Mouse (Mus musculus) heart, embryonic 16.5 days (tissue): ENCODE data around the gene Cldn16. TPM values are rescaled to one million over a fixed set of nuclear protein-coding genes. Genes with fewer than 3 reads are reported as not detected.

Experiments used
- ATAC-seq: fragments of 200-750 bp; cut with Nextera tagmentation; replicated peaks from 2 replicates; pipeline ENCODE4 v1.8.0; 2017; ENCODE audit warnings: moderate number of reproducible peaks; ENCODE audit not compliant: insufficient read depth, low FRiP score; ENCODE audit errors: extremely low read depth
- H3K27ac ChIP-seq: fragments of 300-500 bp; sonication (generic); 2 replicates; pipeline ENCODE4 v1.5.1; 2014; ENCODE audit warnings: mild to moderate bottlenecking, low read length, control low read depth, moderate library complexity
- H3K27me3 ChIP-seq: fragments of 300-500 bp; sonication (generic); 2 replicates; pipeline ENCODE4 v1.6.1; 2014; ENCODE audit warnings: low read length, mixed read lengths; ENCODE audit not compliant: control insufficient read depth, insufficient read depth
- H3K36me3 ChIP-seq: fragments of 300-500 bp; sonication (generic); 2 replicates; pipeline ENCODE4 v1.6.1; 2014; ENCODE audit not compliant: control insufficient read depth, insufficient read depth
- H3K4me1 ChIP-seq: fragments of 300-500 bp; sonication (generic); 2 replicates; pipeline ENCODE4 v1.6.1; 2014; ENCODE audit warnings: low read length, mixed read lengths; ENCODE audit not compliant: control insufficient read depth, insufficient read depth
- H3K4me2 ChIP-seq: fragments of 300-500 bp; sonication (generic); 2 replicates; pipeline ENCODE4 v1.6.1; 2014; ENCODE audit warnings: low read depth, mild to moderate bottlenecking, control low read depth, low read length
- H3K4me3 ChIP-seq: fragments of 300-500 bp; sonication (generic); 2 replicates; pipeline ENCODE4 v1.5.1; 2014; ENCODE audit warnings: mild to moderate bottlenecking, control low read depth, low read length
- H3K9ac ChIP-seq: fragments of 300-500 bp; sonication (generic); 2 replicates; pipeline ENCODE4 v1.6.1; 2014; ENCODE audit warnings: low read length, control low read depth
- H3K9me3 ChIP-seq: fragments of 300-500 bp; sonication (generic); replicated peaks from 2 replicates; pipeline ENCODE4 v1.6.1; 2016; ENCODE audit warnings: low read length; ENCODE audit not compliant: control insufficient read depth
- WGBS: fragments of 180-500 bp; shearing (Covaris S2); extraction: QIAGEN DNeasy Blood & Tissue Kit; methylation state at CpG from one replicate; pipeline ENCODE4 v1.1.7; 2014; 5-methylcytosine and 5-hydroxymethylcytosine counted together
- polyA plus RNA-seq: library from polyadenylated mRNA; unstranded; fragments of >200 nt; fragmentation: Nextera tagmentation; extraction: Ambion mirVana; gene quantifications from 2 replicates; pipeline ENCODE4 v1.2.1, GENCODE M21; 2015

The Cldn16 gene
- polyA plus RNA-seq, 1 experiment from 2014 or later, result not detected

DNA sequence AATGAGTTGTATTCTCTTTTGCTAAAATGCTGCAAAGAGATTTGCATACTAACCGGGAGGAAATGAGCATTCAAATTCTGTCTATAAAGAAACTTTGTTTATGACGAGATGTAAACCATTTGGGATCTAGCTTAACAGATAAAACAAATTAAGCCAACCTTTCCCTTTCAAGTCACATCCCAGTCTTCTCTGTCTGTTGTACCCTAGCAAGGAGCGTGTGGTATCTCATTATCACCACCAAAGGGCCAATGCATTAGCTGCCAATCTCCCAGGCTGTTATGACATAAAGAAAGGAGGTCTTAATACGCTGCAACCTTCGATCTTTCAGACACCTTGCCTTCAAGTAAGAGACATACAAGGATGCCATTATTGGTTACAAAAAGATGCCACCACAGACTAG lies 62.9 kb downstream of the Cldn16 start:
- H3K4me3 ChIP-seq, result no peak overlapping the region
- H3K27me3 ChIP-seq, result no peaks in the 10 kb centered on the region
- no peak for ATAC-seq
- no peak overlapping the region for H3K9ac ChIP-seq
- H3K9me3 ChIP-seq, result no peaks in the 10 kb centered on the region
- no peak overlapping the region for H3K4me2 ChIP-seq
- H3K36me3 ChIP-seq, result no peaks in the 10 kb centered on the region
- no peaks in the 10 kb centered on the region for H3K4me1 ChIP-seq
- 71% methylated on average over 5 of the region's 5 CpGs for WGBS
- no peak overlapping the region for H3K27ac ChIP-seq

DNA sequence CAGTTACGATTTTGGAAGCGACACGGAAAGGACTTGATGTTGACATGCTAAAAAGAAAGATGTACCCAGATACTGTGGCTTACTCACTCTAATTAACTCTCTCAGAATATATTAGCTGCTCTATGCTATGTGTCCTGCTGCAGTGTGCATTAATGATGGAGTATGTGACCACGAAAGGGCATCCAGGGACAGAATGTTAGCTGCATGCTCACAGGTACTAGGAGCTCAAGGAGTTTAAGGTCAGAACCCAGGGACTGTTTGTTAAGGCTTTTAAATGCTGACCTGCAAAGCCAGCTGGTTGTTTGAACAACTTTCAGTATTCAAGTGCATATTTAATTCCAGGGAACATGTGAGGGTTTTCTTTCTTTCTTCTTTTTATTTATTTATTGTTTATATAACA lies 63.7 kb downstream of the Cldn16 start, which contains the start of gene Tmem207:
Gene Tmem207, minus strand, starts transcription at position 101 of the 400 bp plus-strand sequence.
- Histone ChIP-seq H3K4me2 (no peak within 1 kb of the TSS), H3K36me3 (no peaks in the 10 kb centered on the region), H3K27me3 (no peaks in the 10 kb centered on the region), H3K27ac (no peak within 1 kb of the TSS), H3K9ac (no peak within 1 kb of the TSS), H3K9me3 (no peaks in the 10 kb centered on the region), H3K4me1 (no peaks in the 10 kb centered on the region), H3K4me3 (no peak within 1 kb of the TSS)
- WGBS, result 81% methylated on average over 4 of the region's 4 CpGs
- no peak for ATAC-seq

DNA sequence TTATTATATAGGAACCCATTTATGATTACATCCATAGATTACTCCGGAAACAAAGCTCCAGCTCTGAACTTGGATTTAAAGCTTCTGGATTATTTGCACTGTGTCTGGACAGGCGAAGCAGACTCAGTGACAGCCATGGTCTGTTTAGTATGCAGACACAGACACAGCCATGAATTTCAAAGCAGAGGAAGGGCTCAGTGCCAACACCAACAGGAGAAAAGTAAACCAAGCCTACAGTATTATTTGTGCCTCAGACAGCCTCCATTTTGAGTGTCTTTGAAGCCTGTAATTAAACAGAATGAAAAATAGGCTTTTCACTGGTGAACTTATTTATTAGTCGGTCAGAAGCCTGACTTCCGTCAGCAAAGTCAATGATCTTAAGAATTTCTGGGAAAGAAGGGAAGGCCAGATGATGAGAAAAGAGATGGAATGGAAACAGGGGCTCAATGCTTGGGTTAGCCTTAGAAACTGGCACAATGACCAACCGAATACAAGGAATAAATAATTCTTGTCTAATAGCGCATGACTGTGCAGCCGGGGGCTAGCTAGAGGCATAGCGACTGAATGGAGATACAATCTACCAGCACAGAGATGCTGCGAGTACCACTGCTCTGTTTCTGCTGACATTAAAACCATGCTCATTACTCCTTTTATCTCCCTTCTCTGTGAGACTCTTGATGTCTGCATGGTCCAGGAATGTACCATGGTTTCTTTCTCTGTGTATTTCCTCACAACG lies 65.2 kb downstream of the Cldn16 start:
- Histone ChIP-seq H3K9ac (no peak overlapping the region), H3K27me3 (no peaks in the 10 kb centered on the region), H3K9me3 (no peaks in the 10 kb centered on the region), H3K4me2 (no peak overlapping the region), H3K27ac (no peak overlapping the region), H3K4me1 (no peaks in the 10 kb centered on the region), H3K4me3 (no peak overlapping the region), H3K36me3 (no peaks in the 10 kb centered on the region)
- 69% methylated on average over 10 of the region's 10 CpGs for WGBS
- no peak for ATAC-seq

DNA sequence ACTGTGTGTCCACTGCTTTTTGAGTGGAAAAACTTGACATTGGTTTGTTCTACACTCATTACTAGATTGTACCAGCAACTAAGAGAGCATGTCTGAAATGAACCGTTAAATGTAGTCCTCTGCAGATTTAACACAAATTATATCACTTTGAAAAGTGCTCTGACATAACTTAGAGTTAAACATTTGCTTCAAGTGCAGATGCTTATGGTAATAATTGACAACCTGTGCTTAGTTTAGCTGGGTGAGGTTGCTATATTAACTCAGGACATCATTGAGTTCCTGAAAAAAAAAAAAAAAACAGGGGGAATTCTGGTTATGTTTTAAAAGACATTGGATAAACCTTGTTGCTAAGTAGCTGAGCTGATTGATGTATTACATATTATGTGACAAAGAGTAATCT lies 67.5 kb downstream of the Cldn16 start:
- Histone ChIP-seq H3K27me3 (no peaks in the 10 kb centered on the region), H3K27ac (no peak overlapping the region), H3K4me3 (no peak overlapping the region), H3K36me3 (no peaks in the 10 kb centered on the region), H3K4me2 (no peak overlapping the region), H3K4me1 (no peaks in the 10 kb centered on the region), H3K9ac (no peak overlapping the region), H3K9me3 (no peaks in the 10 kb centered on the region)
- 83% methylated on average over 1 of the region's 1 CpGs for WGBS
- ATAC-seq, result no peak

DNA sequence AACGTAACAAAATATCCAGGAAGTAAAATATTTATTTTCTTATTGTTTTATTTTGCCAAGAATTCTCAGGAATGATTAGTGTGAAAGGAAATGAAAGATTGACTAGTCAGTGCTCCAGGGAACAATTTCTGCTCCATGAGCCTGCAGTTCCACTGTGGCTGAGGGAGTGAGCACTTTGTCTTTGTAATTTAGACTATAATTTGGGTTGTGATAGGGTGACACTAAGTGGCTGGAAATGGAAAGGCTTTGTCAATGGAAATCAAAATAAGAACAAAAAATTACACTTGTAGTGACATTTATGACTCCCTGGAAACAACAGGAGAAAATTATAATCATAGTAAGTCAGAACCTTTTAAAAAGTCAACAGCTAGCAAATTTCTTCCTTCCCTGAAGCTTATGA lies 69.4 kb downstream of the Cldn16 start:
- Histone ChIP-seq H3K9me3 (no peaks in the 10 kb centered on the region), H3K4me3 (no peak overlapping the region), H3K27ac (no peak overlapping the region), H3K9ac (no peak overlapping the region), H3K4me1 (no peaks in the 10 kb centered on the region), H3K36me3 (no peaks in the 10 kb centered on the region), H3K27me3 (no peaks in the 10 kb centered on the region), H3K4me2 (no peak overlapping the region)
- ATAC-seq, result no peak
- 77% methylated on average over 1 of the region's 1 CpGs for WGBS

Other genes starting within 250 kb of the Cldn16 start
- 3.1 and 3.3 TPM in 2 replicates for gene Cldn1, start 91.3 kb upstream of the Cldn16 start, polyA plus RNA-seq
- not detected in 2 replicates for gene Tmem207, start 63.6 kb downstream of the Cldn16 start, polyA plus RNA-seq
- gene Il1rap, start 118.6 kb downstream of the Cldn16 start, polyA plus RNA-seq, result 3.9 and 4.1 TPM in 2 replicates